Mouse (Mus musculus) lung, postnatal 0 days (tissue): Measurements from ENCODE around the gene Alkbh6. TPM values are rescaled to one million over a fixed set of nuclear protein-coding genes. Genes with fewer than 3 reads are reported as not detected.

Experiments used
- ATAC-seq: fragments of 200-750 bp; cut with Nextera tagmentation; 2 replicates; pipeline ENCODE4 v1.8.0; 2017; ENCODE audit warnings: moderate library complexity
- DNase-seq: peaks from one replicate; pipeline ENCODE4 v3.0.0-alpha.2; 2016; ENCODE audit warnings: low spot score
- H3K27ac ChIP-seq: fragments of 300-500 bp; sonication (generic); 2 replicates; pipeline ENCODE4 v1.5.1; 2014; ENCODE audit warnings: antibody characterized with exemption, mild to moderate bottlenecking, low read length, mixed read lengths
- H3K27me3 ChIP-seq: fragments of 300-500 bp; sonication (generic); replicated peaks from 2 replicates; pipeline ENCODE4 v1.6.1; 2014; ENCODE audit warnings: low read length, mixed read lengths; ENCODE audit not compliant: insufficient read depth
- H3K36me3 ChIP-seq: fragments of 300-500 bp; sonication (generic); 2 replicates; pipeline ENCODE4 v1.6.1; 2014; ENCODE audit warnings: low read length, mixed read lengths; ENCODE audit not compliant: insufficient read depth
- H3K4me1 ChIP-seq: fragments of 300-500 bp; sonication (generic); 2 replicates; pipeline ENCODE4 v1.6.1; 2014; ENCODE audit warnings: antibody characterized with exemption, low read depth, low read length, mixed read lengths; ENCODE audit not compliant: insufficient read depth
- H3K4me2 ChIP-seq: fragments of 300-500 bp; sonication (generic); replicated peaks from 2 replicates; pipeline ENCODE4 v1.6.1; 2014; ENCODE audit warnings: low read depth, mild to moderate bottlenecking, low read length, moderate library complexity, mixed read lengths
- H3K4me3 ChIP-seq: fragments of 300-500 bp; sonication (generic); 2 replicates; pipeline ENCODE4 v1.5.1; 2014; ENCODE audit warnings: low read depth, low read length
- H3K9ac ChIP-seq: fragments of 300-500 bp; sonication (generic); replicated peaks from 2 replicates; pipeline ENCODE4 v1.6.1; 2014; ENCODE audit warnings: low read depth, mild to moderate bottlenecking
- H3K9me3 ChIP-seq: fragments of 300-500 bp; sonication (generic); 2 replicates; pipeline ENCODE4 v1.6.1; 2016; ENCODE audit warnings: low read length, mixed read lengths
- CTCF ChIP-seq: IDR thresholded peaks from 2 replicates; pipeline ENCODE4 v1.5.1; 2016; ENCODE audit warnings: antibody characterized with exemption, mild to moderate bottlenecking
- EP300 ChIP-seq: IDR thresholded peaks from 2 replicates; pipeline ENCODE4 v1.6.1; 2016; ENCODE audit warnings: antibody characterized with exemption, mild to moderate bottlenecking, control low read depth
- WGBS: fragments of 180-500 bp; shearing (Covaris S2); extraction: QIAGEN DNeasy Blood & Tissue Kit; methylation state at CpG from one replicate; pipeline ENCODE4 v1.1.7; 2014; 5-methylcytosine and 5-hydroxymethylcytosine counted together
- polyA plus RNA-seq: library from polyadenylated mRNA; unstranded; fragments of >200 nt; fragmentation: Nextera tagmentation; extraction: Ambion mirVana; gene quantifications from 2 replicates; pipeline ENCODE4 v1.2.1, GENCODE M21; 2015

The Alkbh6 gene
- polyA plus RNA-seq, 1 experiment from 2014 or later = 78.2 TPM

DNA sequence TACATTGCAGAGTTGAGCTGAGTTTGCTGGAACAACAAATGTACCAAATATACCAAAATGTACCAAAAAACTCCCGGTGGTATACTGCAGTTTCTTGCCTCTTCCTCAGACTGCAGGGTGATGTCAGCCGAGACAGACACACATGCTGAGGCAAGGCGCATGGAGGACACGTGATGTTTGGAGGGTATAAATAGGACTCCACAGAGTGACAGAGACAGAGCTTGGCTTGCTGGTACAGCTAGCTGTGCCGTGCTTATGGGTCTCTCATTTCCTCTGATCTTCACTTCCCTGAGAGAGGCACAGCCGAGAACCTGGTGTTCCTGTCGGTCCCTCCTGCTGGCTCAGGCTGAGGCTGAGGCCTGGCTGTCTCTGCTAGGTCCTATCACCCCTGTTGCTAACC is 25.8 kb upstream of the Alkbh6 start:
- DNase-seq = no peak
- 0 out of 2 replicates have a peak, but pooled peaks cover 2% of the 10 kb centered on the region for H3K4me1 ChIP-seq
- TF ChIP-seq EP300 (no peak), CTCF (no peak)
- H3K4me2 ChIP-seq = no peak overlapping the region
- no peaks in the 10 kb centered on the region for H3K36me3 ChIP-seq
- H3K27ac ChIP-seq = no peak overlapping the region
- H3K27me3 ChIP-seq = no peaks in the 10 kb centered on the region
- no peak overlapping the region for H3K4me3 ChIP-seq
- H3K9ac ChIP-seq = no peak overlapping the region
- no peaks in the 10 kb centered on the region for H3K9me3 ChIP-seq
- no peak for ATAC-seq
- 69% methylated on average over 7 of the region's 7 CpGs for WGBS

DNA sequence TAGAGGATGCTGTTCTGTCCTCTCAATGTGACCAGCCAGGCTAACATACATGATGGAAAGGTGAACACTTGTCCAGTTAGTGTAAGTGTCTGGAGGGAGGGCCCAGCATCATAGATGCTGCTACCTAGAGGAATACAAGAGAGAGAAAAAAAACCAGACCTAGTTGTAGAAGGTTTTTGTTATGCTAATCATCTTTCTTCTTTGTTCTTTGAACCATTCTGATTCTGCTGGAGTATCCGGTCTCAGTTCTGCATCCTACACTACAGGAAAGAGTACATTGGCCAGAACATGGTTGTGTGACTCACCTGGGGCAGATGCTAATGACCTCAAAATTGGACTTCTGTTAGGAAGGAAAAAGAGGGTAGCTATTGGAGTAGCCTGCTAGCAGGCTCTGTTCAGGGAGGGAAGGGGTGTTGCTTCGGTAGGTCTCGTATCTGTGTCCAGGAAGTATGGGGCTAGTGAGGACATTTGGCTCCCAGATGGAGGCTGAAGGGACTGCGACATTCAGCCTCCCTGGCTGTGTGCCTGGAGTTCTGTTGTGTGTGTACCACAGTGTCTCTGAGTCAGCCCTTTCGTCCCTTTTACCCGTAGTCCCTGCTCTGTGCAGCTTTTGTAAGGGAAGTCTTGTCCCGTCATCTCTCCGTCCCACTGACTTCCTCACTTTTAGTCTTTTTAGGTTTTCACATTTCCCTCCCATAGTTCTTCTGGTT is 21.7 kb upstream of the Alkbh6 start:
- Histone ChIP-seq H3K36me3 (no peaks in the 10 kb centered on the region), H3K4me2 (no peak overlapping the region), H3K9me3 (no peaks in the 10 kb centered on the region), H3K27me3 (no peaks in the 10 kb centered on the region), H3K9ac (no peak overlapping the region), H3K4me1 (no peaks in the 10 kb centered on the region), H3K4me3 (no peak overlapping the region), H3K27ac (no peak overlapping the region)
- peak; percentile 17 for DNase-seq
- WGBS = 57% methylated on average over 8 of the region's 8 CpGs
- ATAC-seq = no peak
- TF ChIP-seq EP300 (no peak), CTCF (no peak)

GRCm38 (mm10) chr7:30288046-30288445 is 20.5 kb upstream of the Alkbh6 start:
- 52% methylated on average over 6 of the region's 6 CpGs for WGBS
- Histone ChIP-seq H3K27ac (no peak overlapping the region), H3K36me3 (no peaks in the 10 kb centered on the region), H3K27me3 (no peaks in the 10 kb centered on the region), H3K9ac (no peak overlapping the region), H3K4me1 (no peaks in the 10 kb centered on the region), H3K4me3 (no peak overlapping the region), H3K9me3 (no peaks in the 10 kb centered on the region), H3K4me2 (no peak overlapping the region)
- no peak for TF ChIP-seq EP300
- TF ChIP-seq CTCF = no peak
- no peak for ATAC-seq
- no peak for DNase-seq

DNA sequence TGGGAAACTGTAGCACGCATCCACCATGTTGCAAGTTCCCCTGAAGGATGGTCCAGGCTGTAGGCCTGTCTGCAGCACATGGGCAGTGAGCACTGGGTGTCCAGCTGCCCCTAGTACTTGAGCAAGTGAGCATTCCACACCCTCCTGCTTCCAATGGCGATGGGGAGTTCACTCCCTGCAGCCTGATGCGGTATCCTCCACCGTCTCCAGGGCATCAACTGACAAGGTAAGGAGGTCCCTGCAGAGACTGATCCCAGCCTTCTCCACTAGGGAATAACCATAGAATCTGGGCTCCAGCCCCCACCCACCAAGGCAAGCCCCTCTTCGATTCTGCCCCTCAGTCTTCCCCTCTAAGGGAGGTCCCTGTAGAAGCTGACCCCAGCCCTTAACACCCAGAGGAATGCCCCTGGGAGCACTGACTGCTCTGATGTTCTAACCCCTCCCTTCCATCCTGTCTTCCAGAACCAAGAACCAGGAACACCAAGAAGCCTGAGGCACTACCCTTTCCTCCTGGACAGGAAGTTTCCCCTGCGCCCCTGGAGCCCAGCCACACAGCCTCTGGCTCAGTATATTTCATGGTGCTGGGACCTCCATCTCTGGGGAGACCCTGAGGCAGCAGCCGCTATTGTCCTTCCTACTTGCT is 19.3 kb upstream of the Alkbh6 start:
- no peak for TF ChIP-seq CTCF
- TF ChIP-seq EP300 = no peak
- H3K27me3 ChIP-seq = no peaks in the 10 kb centered on the region
- no peak overlapping the region for H3K9ac ChIP-seq
- no peak overlapping the region for H3K4me3 ChIP-seq
- H3K4me2 ChIP-seq = no peak overlapping the region
- H3K36me3 ChIP-seq = no peaks in the 10 kb centered on the region
- H3K27ac ChIP-seq = no peak overlapping the region
- H3K4me1 ChIP-seq = no peaks in the 10 kb centered on the region
- 68% methylated on average over 7 of the region's 7 CpGs for WGBS
- no peak for ATAC-seq
- DNase-seq = no peak
- no peaks in the 10 kb centered on the region for H3K9me3 ChIP-seq

DNA sequence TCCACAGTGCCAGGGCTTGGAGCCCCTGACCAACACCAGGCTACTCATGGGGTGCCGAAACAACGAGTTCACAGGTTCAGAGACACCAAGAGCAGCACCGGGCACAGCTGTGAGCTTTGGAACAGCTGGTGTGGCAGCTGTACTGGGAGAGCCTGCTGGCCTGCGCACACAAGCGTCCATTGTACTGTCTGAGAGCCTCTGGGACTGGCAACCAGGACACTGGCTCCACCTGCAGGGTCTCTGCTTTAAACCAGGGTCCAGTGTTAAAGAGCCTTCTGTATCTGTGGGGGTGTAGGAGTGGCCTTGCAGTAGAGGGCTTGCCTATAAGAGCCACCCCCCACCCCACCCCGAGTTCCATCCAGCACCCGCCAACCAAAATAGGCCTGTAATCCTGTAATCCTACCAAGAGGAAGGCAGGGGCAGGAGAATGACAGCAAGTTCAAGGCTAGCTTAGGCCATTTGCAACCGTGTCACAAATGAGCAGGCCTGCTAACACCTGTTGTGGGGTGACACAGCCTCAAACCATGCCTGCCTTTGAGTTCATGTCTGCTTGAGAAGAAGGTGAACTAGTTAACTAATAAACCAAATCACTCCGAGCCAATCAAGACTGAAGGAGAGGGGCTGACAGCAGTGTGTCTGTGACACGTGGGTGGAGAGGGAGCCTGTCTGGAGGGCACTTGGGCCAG is 18.7 kb upstream of the Alkbh6 start:
- Histone ChIP-seq H3K27ac (no peak overlapping the region), H3K9ac (no peak overlapping the region), H3K36me3 (no peaks in the 10 kb centered on the region), H3K4me1 (no peaks in the 10 kb centered on the region), H3K9me3 (no peaks in the 10 kb centered on the region), H3K27me3 (no peaks in the 10 kb centered on the region), H3K4me3 (no peak overlapping the region), H3K4me2 (no peak overlapping the region)
- WGBS = 52% methylated on average over 10 of the region's 10 CpGs
- no peak for DNase-seq
- no peak for TF ChIP-seq EP300
- ATAC-seq = no peak
